ENCODE assay signal across 21 mouse cellular contexts in the genomic region with DNA sequence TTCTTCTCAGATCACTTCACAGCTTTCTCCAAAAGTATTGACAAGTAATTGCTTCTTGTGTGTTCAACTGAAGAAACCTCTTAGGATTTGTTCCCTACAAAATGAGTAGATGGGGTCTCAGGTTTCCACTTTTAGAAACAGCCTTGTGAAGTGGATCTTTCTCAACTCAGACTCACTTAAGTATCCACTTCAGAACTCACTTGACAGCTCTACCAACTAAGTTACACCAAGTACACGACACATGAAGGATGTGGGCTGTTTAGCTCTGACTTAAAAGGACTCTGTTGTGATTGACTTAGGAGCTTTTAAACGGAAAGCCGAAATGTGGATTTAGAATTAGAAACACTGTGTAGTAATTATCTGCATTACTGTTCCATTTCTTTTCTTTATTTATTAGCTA.
"Had no signal": no experiment of that assay in that cellular context is flagged by ENCODE, and none has a peak within 500 bp of the region (broad histone marks: within the 10 kb centered on the region; RNA-seq: fewer than 3 reads in every experiment).

No protein-coding gene starts in this region.

- H3K27me3 ChIP-seq: limb, embryonic 13.5 days; liver, embryonic 12.5 days; liver, embryonic 15.5 days; midbrain, embryonic 12.5 days; midbrain, embryonic 15.5 days; neural tube, embryonic 12.5 days; neural tube, embryonic 15.5 days; stomach, embryonic 15.5 days had no signal

- H3K4me2 ChIP-seq: limb, embryonic 13.5 days; liver, embryonic 12.5 days; liver, embryonic 15.5 days; midbrain, embryonic 12.5 days; midbrain, embryonic 15.5 days; neural tube, embryonic 12.5 days; neural tube, embryonic 15.5 days; stomach, embryonic 15.5 days had no signal

- H3K36me3 ChIP-seq: limb, embryonic 10.5 days; limb, embryonic 13.5 days; liver, embryonic 12.5 days; liver, embryonic 15.5 days; midbrain, embryonic 12.5 days; midbrain, embryonic 15.5 days; neural tube, embryonic 12.5 days; neural tube, embryonic 15.5 days; stomach, embryonic 15.5 days had no signal

- H3K27ac ChIP-seq: kidney, postnatal 0 days; layer of hippocampus, adult 2 months; limb, embryonic 10.5 days; limb, embryonic 13.5 days; liver, embryonic 12.5 days; liver, embryonic 15.5 days; macrophage; midbrain, embryonic 12.5 days; midbrain, embryonic 15.5 days; neural tube, embryonic 12.5 days; neural tube, embryonic 15.5 days; stomach, embryonic 15.5 days had no signal

- H3K9me3 ChIP-seq: limb, embryonic 10.5 days; limb, embryonic 13.5 days; liver, embryonic 12.5 days; liver, embryonic 15.5 days; midbrain, embryonic 12.5 days; midbrain, embryonic 15.5 days; neural tube, embryonic 12.5 days; neural tube, embryonic 15.5 days; stomach, embryonic 15.5 days had no signal

- H3K4me1 ChIP-seq: limb, embryonic 10.5 days; limb, embryonic 13.5 days; liver, embryonic 12.5 days; liver, embryonic 15.5 days; midbrain, embryonic 12.5 days; midbrain, embryonic 15.5 days; neural tube, embryonic 12.5 days; neural tube, embryonic 15.5 days; stomach, embryonic 15.5 days had no signal

- H3K4me3 ChIP-seq: layer of hippocampus, adult 2 months; limb, embryonic 10.5 days; limb, embryonic 13.5 days; liver, embryonic 12.5 days; liver, embryonic 15.5 days; midbrain, embryonic 12.5 days; midbrain, embryonic 15.5 days; neural tube, embryonic 12.5 days; neural tube, embryonic 15.5 days; stomach, embryonic 15.5 days had no signal

- H3K9ac ChIP-seq: limb, embryonic 13.5 days; liver, embryonic 12.5 days; liver, embryonic 15.5 days; midbrain, embryonic 12.5 days; midbrain, embryonic 15.5 days; neural tube, embryonic 12.5 days; neural tube, embryonic 15.5 days; stomach, embryonic 15.5 days had no signal

- DNase-seq: kidney, adult 2 months; kidney, postnatal 25 days; layer of hippocampus, adult 9-11 months; liver; right cerebral cortex, adult 18-20 months; right cerebral cortex, postnatal 14 days; right cerebral cortex, postnatal 4 days; thymus, postnatal 25 days had no signal

- ATAC-seq: intestine, postnatal 0 days; liver, embryonic 12.5 days; midbrain, embryonic 15.5 days had no signal
